Mouse (Mus musculus) brain, embryonic 14.5 days (tissue): Measurements from ENCODE around the gene Ubald2.

Source experiments
- CTCF ChIP-seq: fragments of 200-500 bp; IDR thresholded peaks from 2 replicates; pipeline ENCODE4 v1.5.1; 2012; ENCODE audit warnings: inconsistent platforms, mild to moderate bottlenecking, moderate library complexity, borderline replicate concordance; ENCODE audit not compliant: insufficient read depth, insufficient read length; ENCODE audit errors: extremely low read depth
- POLR2A ChIP-seq: fragments of 200-500 bp; IDR thresholded peaks from 2 replicates; pipeline ENCODE4 v1.6.1; 2012; ENCODE audit warnings: mild to moderate bottlenecking, inconsistent platforms, borderline replicate concordance; ENCODE audit not compliant: poor library complexity, insufficient read depth, insufficient read length, severe bottlenecking; ENCODE audit errors: extremely low read depth

DNA sequence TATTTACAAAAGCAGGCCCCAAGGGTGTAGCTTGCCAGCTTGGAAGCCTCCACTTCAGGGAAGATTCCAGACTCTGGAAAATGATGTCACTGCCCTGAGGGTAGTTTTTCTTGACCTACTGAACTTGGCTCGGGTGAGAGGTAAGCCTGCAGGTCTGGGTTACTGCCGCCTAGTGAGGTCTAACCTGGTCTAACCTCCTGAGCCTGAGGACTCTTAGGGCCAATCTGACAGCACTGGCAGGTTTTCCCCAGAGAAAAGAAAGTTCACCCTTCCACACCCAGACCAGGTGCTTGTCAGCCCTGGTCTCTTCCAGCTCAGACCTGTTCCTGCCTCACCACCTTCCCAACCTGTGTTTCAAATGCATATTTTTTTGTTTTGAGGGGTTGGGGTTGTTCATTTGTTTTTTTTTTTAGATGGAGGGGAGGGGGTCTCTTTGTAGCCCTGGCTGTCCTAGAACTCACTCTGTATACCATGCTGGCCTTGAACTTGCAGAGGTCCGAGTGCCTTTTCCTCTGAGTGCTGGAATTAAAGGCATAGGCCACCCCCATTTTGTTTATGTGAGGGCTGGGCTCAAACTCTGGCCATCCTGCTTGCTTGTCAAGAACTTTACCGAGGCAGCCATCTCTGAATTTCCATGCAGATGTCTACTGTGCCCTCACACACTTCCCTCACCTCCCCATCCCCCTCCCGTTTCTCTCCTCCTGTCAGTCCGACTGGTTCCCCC is 6.9 kb upstream of the Ubald2 start:
- TF ChIP-seq POLR2A: no peak
- no peak for TF ChIP-seq CTCF
